Mouse (Mus musculus) heart, embryonic 16.5 days (tissue): ENCODE data around the gene Zfp687. TPM values are rescaled to one million over a fixed set of nuclear protein-coding genes. Genes with fewer than 3 reads are reported as not detected.

ENCODE experiments used
- ATAC-seq: fragments of 200-750 bp; cut with Nextera tagmentation; replicated peaks from 2 replicates; pipeline ENCODE4 v1.8.0; 2017; ENCODE audit warnings: moderate number of reproducible peaks; ENCODE audit not compliant: insufficient read depth, low FRiP score; ENCODE audit errors: extremely low read depth
- H3K27ac ChIP-seq: fragments of 300-500 bp; sonication (generic); 2 replicates; pipeline ENCODE4 v1.5.1; 2014; ENCODE audit warnings: mild to moderate bottlenecking, low read length, control low read depth, moderate library complexity
- H3K27me3 ChIP-seq: fragments of 300-500 bp; sonication (generic); 2 replicates; pipeline ENCODE4 v1.6.1; 2014; ENCODE audit warnings: low read length, mixed read lengths; ENCODE audit not compliant: control insufficient read depth, insufficient read depth
- H3K36me3 ChIP-seq: fragments of 300-500 bp; sonication (generic); 2 replicates; pipeline ENCODE4 v1.6.1; 2014; ENCODE audit not compliant: control insufficient read depth, insufficient read depth
- H3K4me1 ChIP-seq: fragments of 300-500 bp; sonication (generic); 2 replicates; pipeline ENCODE4 v1.6.1; 2014; ENCODE audit warnings: low read length, mixed read lengths; ENCODE audit not compliant: control insufficient read depth, insufficient read depth
- H3K4me2 ChIP-seq: fragments of 300-500 bp; sonication (generic); 2 replicates; pipeline ENCODE4 v1.6.1; 2014; ENCODE audit warnings: low read depth, mild to moderate bottlenecking, control low read depth, low read length
- H3K4me3 ChIP-seq: fragments of 300-500 bp; sonication (generic); 2 replicates; pipeline ENCODE4 v1.5.1; 2014; ENCODE audit warnings: mild to moderate bottlenecking, control low read depth, low read length
- H3K9ac ChIP-seq: fragments of 300-500 bp; sonication (generic); 2 replicates; pipeline ENCODE4 v1.6.1; 2014; ENCODE audit warnings: low read length, control low read depth
- H3K9me3 ChIP-seq: fragments of 300-500 bp; sonication (generic); replicated peaks from 2 replicates; pipeline ENCODE4 v1.6.1; 2016; ENCODE audit warnings: low read length; ENCODE audit not compliant: control insufficient read depth
- WGBS: fragments of 180-500 bp; shearing (Covaris S2); extraction: QIAGEN DNeasy Blood & Tissue Kit; methylation state at CpG from one replicate; pipeline ENCODE4 v1.1.7; 2014; 5-methylcytosine and 5-hydroxymethylcytosine counted together
- microRNA-seq: library from miRNA; unstranded; fragments of <30 nt; microRNA quantifications from one replicate; pipeline ENCODE4, GENCODE M21; 2017
- polyA plus RNA-seq: library from polyadenylated mRNA; unstranded; fragments of >200 nt; fragmentation: Nextera tagmentation; extraction: Ambion mirVana; gene quantifications from 2 replicates; pipeline ENCODE4 v1.2.1, GENCODE M21; 2015

The Zfp687 gene
- polyA plus RNA-seq, 1 experiment from 2014 or later, result 16.4 TPM

- Histone ChIP-seq H3K9me3 (no peaks in the 10 kb centered on the region), H3K27me3 (no peaks in the 10 kb centered on the region), H3K36me3 (peaks cover 26% of the 10 kb centered on the region), H3K4me1 (peaks cover 2% of the 10 kb centered on the region; the same call in 1 of the 2 replicates), H3K27ac (no peak overlapping the region), H3K4me2 (no peak overlapping the region), H3K4me3 (no peak overlapping the region), H3K9ac (no peak overlapping the region)
- 45% methylated on average over 8 of the region's 8 CpGs for WGBS
- no peak for ATAC-seq
Measured at GRCm38 (mm10) chr3:94959871-94960270, 55.4 kb downstream of the Zfp687 start.

- Histone ChIP-seq H3K27me3 (no peaks in the 10 kb centered on the region), H3K9ac (no peak overlapping the region), H3K36me3 (peaks cover 26% of the 10 kb centered on the region), H3K9me3 (no peaks in the 10 kb centered on the region), H3K4me1 (peaks cover 3% of the 10 kb centered on the region; the same call in 1 of the 2 replicates), H3K4me2 (no peak overlapping the region), H3K4me3 (no peak overlapping the region), H3K27ac (no peak overlapping the region)
- 76% methylated on average over 8 of the region's 8 CpGs for WGBS
- ATAC-seq, result no peak
Measured at GRCm38 (mm10) chr3:94958295-94958694, 57.0 kb downstream of the Zfp687 start.

Small RNAs within 50 kb of the gene (microRNA-seq; reads per million reads assigned to microRNA genes)
- not detected for gene Mir7013

Other genes starting within 250 kb of the Zfp687 start
- 2.7 and 4.4 TPM in 2 replicates for gene Cgn, start 229.0 kb downstream of the Zfp687 start, polyA plus RNA-seq
- 8.9 and 9.5 TPM in 2 replicates for gene Pogz, start 177.9 kb downstream of the Zfp687 start, polyA plus RNA-seq
- gene Psmb4, start 128.5 kb downstream of the Zfp687 start, polyA plus RNA-seq, result 279 and 299 TPM in 2 replicates
- gene Selenbp1, start 82.4 kb downstream of the Zfp687 start, polyA plus RNA-seq, result 124 and 143 TPM in 2 replicates
- 4.0 and 4.7 TPM in 2 replicates for gene Rfx5, start 61.4 kb downstream of the Zfp687 start, polyA plus RNA-seq
- 15.1 and 20.1 TPM in 2 replicates for gene Pi4kb, start 40.7 kb downstream of the Zfp687 start, polyA plus RNA-seq
- 201 and 223 TPM in 2 replicates for gene Psmd4, start 27.2 kb upstream of the Zfp687 start, polyA plus RNA-seq
- gene Pip5k1a, start 91.5 kb upstream of the Zfp687 start, polyA plus RNA-seq, result 17.6 and 17.9 TPM in 2 replicates
- 92.5 and 96.6 TPM in 2 replicates for gene Vps72, start 95.6 kb upstream of the Zfp687 start, polyA plus RNA-seq
- 1.9 TPM in 2 replicates for gene Tmod4, start 109.0 kb upstream of the Zfp687 start, polyA plus RNA-seq
- 54.1 and 59.2 TPM in 2 replicates for gene Scnm1, start 118.6 kb upstream of the Zfp687 start, polyA plus RNA-seq
- gene Lysmd1, start 118.6 kb upstream of the Zfp687 start, polyA plus RNA-seq, result 9.7 and 11.3 TPM in 2 replicates
- 3.9 and 4.4 TPM in 2 replicates for gene Tnfaip8l2, start 126.9 kb upstream of the Zfp687 start, polyA plus RNA-seq
- 1.5 and 2.7 TPM in 2 replicates for gene Sema6c, start 145.0 kb upstream of the Zfp687 start, polyA plus RNA-seq
- 6.3 and 6.6 TPM in 2 replicates for gene Gabpb2, start 202.5 kb upstream of the Zfp687 start, polyA plus RNA-seq
- 57.8 and 59.3 TPM in 2 replicates for gene Cdc42se1, start 213.3 kb upstream of the Zfp687 start, polyA plus RNA-seq
- gene Mllt11, start 216.7 kb upstream of the Zfp687 start, polyA plus RNA-seq, result 9.8 and 11.5 TPM in 2 replicates
- 0.50 and 0.51 TPM in 2 replicates for gene Gm128, start 226.2 kb upstream of the Zfp687 start, polyA plus RNA-seq
- 0.22 and 0.37 TPM in 2 replicates for gene Bnipl, start 235.7 kb upstream of the Zfp687 start, polyA plus RNA-seq